In the genomic region with DNA sequence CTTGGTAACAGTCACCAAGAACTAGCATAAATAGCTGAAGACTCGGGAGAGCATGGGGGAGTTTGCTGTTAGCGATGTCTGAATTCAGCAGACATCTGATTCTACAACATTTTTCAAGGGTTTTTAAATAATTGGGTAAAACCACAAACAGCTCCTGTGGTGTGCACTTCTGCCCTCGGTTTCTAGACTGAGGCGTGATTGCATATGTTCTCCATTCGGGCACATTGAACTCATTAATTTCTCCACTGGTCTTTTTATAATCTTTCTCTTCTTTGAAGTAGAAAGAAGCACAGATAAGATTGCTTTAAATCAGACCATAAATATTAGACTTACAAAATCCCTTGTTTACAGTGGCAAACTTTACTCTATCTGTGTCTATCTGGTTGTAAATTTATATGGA, we compare ENCODE assay signal across 27 mouse cellular contexts.
DNase-seq lines count a peak whose midpoint lies in the region; ATAC-seq and TF ChIP-seq lines count a peak whose summit lies in the region.
"Had no signal": no experiment of that assay in that cellular context is flagged by ENCODE, and none has a peak within 500 bp of the region (broad histone marks: within the 10 kb centered on the region; RNA-seq: fewer than 3 reads in every experiment).

No protein-coding gene starts in this region.

- no peak overlapping the region for H3K27ac ChIP-seq in embryonic facial prominence, embryonic 11.5 days (replicated peaks; ENCODE audit: low read depth, low read length)
- no peak overlapping the region for H3K27ac ChIP-seq in embryonic facial prominence, embryonic 10.5 days (replicated peaks)
- peak overlapping the region; percentile 32; the same call in 1 of the 2 replicates for H3K27ac ChIP-seq in layer of hippocampus, adult 2 months
- no peak overlapping the region for H3K27ac ChIP-seq in intestine, embryonic 16.5 days (ENCODE audit: low read length)
- no peak overlapping the region for H3K27ac ChIP-seq in forebrain, embryonic 12.5 days
- H3K27ac ChIP-seq: embryonic facial prominence, embryonic 15.5 days; forebrain, embryonic 13.5 days; heart, embryonic 15.5 days; hindbrain, embryonic 10.5 days; hindbrain, embryonic 13.5 days had no signal

- DNase-seq in embryonic facial prominence, embryonic 11.5 days (ENCODE audit: low spot score): peak; percentile 21
- DNase-seq in embryonic facial prominence, embryonic 10.5 days (ENCODE audit: low spot score): no peak
- no peak for DNase-seq in layer of hippocampus, adult 2 months (ENCODE audit: low spot score in 2 of 2)
- no peak for DNase-seq in layer of hippocampus, adult 9-10 months (ENCODE audit: low spot score)
- DNase-seq in brain, adult 2 months (ENCODE audit: low read depth, low spot score): peak; percentile 58
- no peak for DNase-seq in lung, postnatal 25 days (ENCODE audit: low spot score)
- DNase-seq: adrenal gland, postnatal 10 days; adrenal gland, postnatal 36 days; cerebellum, adult 11 months; cerebellum, adult 2 months; cerebellum, adult 9-11 months; cerebellum, postnatal 25 days; gastrocnemius, postnatal 25 days; heart, adult 18-20 months; heart, postnatal 10 days; heart, postnatal 36 days had no signal

- ATAC-seq in embryonic facial prominence, embryonic 11.5 days (replicated peaks; ENCODE audit: insufficient number of reproducible peaks, low FRiP score, low TSS enrichment, low read depth): no peak
- ATAC-seq in intestine, embryonic 16.5 days: peak; percentile 64
- ATAC-seq in forebrain, embryonic 12.5 days (ENCODE audit: low FRiP score): no peak
- ATAC-seq: activated CD4-positive, CD25-positive, alpha-beta regulatory T cell, adult 4 months; forebrain, embryonic 13.5 days; forebrain, embryonic 16.5 days; hindbrain, embryonic 16.5 days had no signal

- H3K36me3 ChIP-seq in embryonic facial prominence, embryonic 11.5 days (replicated peaks; ENCODE audit: control insufficient read depth, insufficient read depth, low read depth, low read length): no peaks in the 10 kb centered on the region
- no peaks in the 10 kb centered on the region for H3K36me3 ChIP-seq in embryonic facial prominence, embryonic 10.5 days (replicated peaks)
- H3K36me3 ChIP-seq in intestine, embryonic 16.5 days (ENCODE audit: control insufficient read depth, insufficient read depth, low read length): no peaks in the 10 kb centered on the region
- H3K36me3 ChIP-seq in forebrain, embryonic 12.5 days (replicated peaks): no peaks in the 10 kb centered on the region
- H3K36me3 ChIP-seq: embryonic facial prominence, embryonic 15.5 days; heart, embryonic 12.5 days; heart, embryonic 15.5 days; hindbrain, embryonic 10.5 days; hindbrain, embryonic 13.5 days had no signal

- no peaks in the 10 kb centered on the region for H3K9me3 ChIP-seq in embryonic facial prominence, embryonic 11.5 days (replicated peaks; ENCODE audit: control insufficient read depth, low read length)
- no peaks in the 10 kb centered on the region for H3K9me3 ChIP-seq in embryonic facial prominence, embryonic 10.5 days
- H3K9me3 ChIP-seq in intestine, embryonic 16.5 days (ENCODE audit: control insufficient read depth, low read length): no peaks in the 10 kb centered on the region
- no peaks in the 10 kb centered on the region for H3K9me3 ChIP-seq in forebrain, embryonic 12.5 days
- H3K9me3 ChIP-seq: embryonic facial prominence, embryonic 15.5 days; forebrain, embryonic 13.5 days; heart, embryonic 12.5 days; heart, embryonic 15.5 days; hindbrain, embryonic 10.5 days; hindbrain, embryonic 13.5 days had no signal

- 63% methylated on average over 5 of the region's 5 CpGs for WGBS in embryonic facial prominence, embryonic 11.5 days
- WGBS in embryonic facial prominence, embryonic 10.5 days: 81% methylated on average over 5 of the region's 5 CpGs
- WGBS in intestine, embryonic 16.5 days: 52% methylated on average over 5 of the region's 5 CpGs
- 85% methylated on average over 5 of the region's 5 CpGs for WGBS in forebrain, embryonic 12.5 days

- no peak overlapping the region for H3K4me2 ChIP-seq in embryonic facial prominence, embryonic 11.5 days (ENCODE audit: low read depth, low read length)
- H3K4me2 ChIP-seq in intestine, embryonic 16.5 days (ENCODE audit: low read depth, low read length): no peak overlapping the region
- H3K4me2 ChIP-seq in forebrain, embryonic 12.5 days: no peak overlapping the region
- H3K4me2 ChIP-seq: embryonic facial prominence, embryonic 15.5 days; forebrain, embryonic 13.5 days; heart, embryonic 12.5 days; heart, embryonic 15.5 days; hindbrain, embryonic 13.5 days had no signal

- H3K4me3 ChIP-seq in embryonic facial prominence, embryonic 11.5 days (ENCODE audit: low read depth, low read length): no peak overlapping the region
- H3K4me3 ChIP-seq in embryonic facial prominence, embryonic 10.5 days: no peak overlapping the region
- no peak overlapping the region for H3K4me3 ChIP-seq in layer of hippocampus, adult 2 months
- H3K4me3 ChIP-seq in intestine, embryonic 16.5 days (ENCODE audit: low read length): no peak overlapping the region
- H3K4me3 ChIP-seq in forebrain, embryonic 12.5 days (replicated peaks): no peak overlapping the region
- H3K4me3 ChIP-seq: embryonic facial prominence, embryonic 15.5 days; forebrain, embryonic 13.5 days; heart, embryonic 12.5 days; heart, embryonic 15.5 days; hindbrain, embryonic 10.5 days; hindbrain, embryonic 13.5 days had no signal

- no peak overlapping the region for H3K9ac ChIP-seq in embryonic facial prominence, embryonic 11.5 days (replicated peaks; ENCODE audit: low read length)
- no peak overlapping the region for H3K9ac ChIP-seq in intestine, embryonic 16.5 days (ENCODE audit: low read depth, low read length)
- no peak overlapping the region for H3K9ac ChIP-seq in forebrain, embryonic 12.5 days
- H3K9ac ChIP-seq: embryonic facial prominence, embryonic 15.5 days; forebrain, embryonic 13.5 days; heart, embryonic 12.5 days; heart, embryonic 15.5 days; hindbrain, embryonic 13.5 days had no signal

- no peak for TF ChIP-seq CTCF in layer of hippocampus, adult 2 months (conservative IDR thresholded peaks at IDR 0.05)

- H3K27me3 ChIP-seq in embryonic facial prominence, embryonic 11.5 days (ENCODE audit: control insufficient read depth, insufficient read depth, low read length): no peaks in the 10 kb centered on the region
- H3K27me3 ChIP-seq in embryonic facial prominence, embryonic 10.5 days (replicated peaks; ENCODE audit: low read depth, poor library complexity, severe bottlenecking): no peaks in the 10 kb centered on the region
- H3K27me3 ChIP-seq in intestine, embryonic 16.5 days (replicated peaks; ENCODE audit: control insufficient read depth, insufficient read depth, low read length): no peaks in the 10 kb centered on the region
- no peaks in the 10 kb centered on the region for H3K27me3 ChIP-seq in forebrain, embryonic 12.5 days
- H3K27me3 ChIP-seq: embryonic facial prominence, embryonic 15.5 days; forebrain, embryonic 13.5 days; heart, embryonic 12.5 days; heart, embryonic 15.5 days; hindbrain, embryonic 13.5 days had no signal

- no peaks in the 10 kb centered on the region for H3K4me1 ChIP-seq in embryonic facial prominence, embryonic 11.5 days (ENCODE audit: control insufficient read depth, insufficient read depth, low read length)
- no peaks in the 10 kb centered on the region for H3K4me1 ChIP-seq in embryonic facial prominence, embryonic 10.5 days
- no peaks in the 10 kb centered on the region for H3K4me1 ChIP-seq in intestine, embryonic 16.5 days (ENCODE audit: control insufficient read depth, insufficient read depth, low read length)
- no peaks in the 10 kb centered on the region for H3K4me1 ChIP-seq in forebrain, embryonic 12.5 days
- H3K4me1 ChIP-seq: embryonic facial prominence, embryonic 15.5 days; heart, embryonic 12.5 days; heart, embryonic 15.5 days; hindbrain, embryonic 10.5 days had no signal

Comparison
In these comparisons a context has a peak if more than half of its experiments do, and no peak if none do; other contexts are left out.
1. DNase-seq: peak in embryonic facial prominence, embryonic 11.5 days (single experiment) and brain, adult 2 months (single experiment); none in embryonic facial prominence, embryonic 10.5 days (single experiment), layer of hippocampus, adult 2 months (0 of 2), layer of hippocampus, adult 9-10 months (single experiment) and lung, postnatal 25 days (single experiment).